Mouse (Mus musculus): ENCODE results near the gene Gm49387.

- TF ChIP-seq POLR2A (IDR thresholded peaks at IDR 0.05; ENCODE audit: insufficient read length, low read depth) (no peak), MAX (IDR thresholded peaks at IDR 0.05; ENCODE audit: low read depth) (no peak)
These were observed 26.4 kb upstream of the Gm49387 start for GRCm38 (mm10) chr14:31666931-31667705.

Data from myocyte (in vitro differentiated cells).